Mouse (Mus musculus) neural tube, embryonic 14.5 days (tissue): ENCODE results near the gene Abraxas2. TPM values are rescaled to one million over a fixed set of nuclear protein-coding genes. Genes with fewer than 3 reads are reported as not detected.

Experiments used
- ATAC-seq: fragments of 200-750 bp; cut with Nextera tagmentation; 2 replicates; pipeline ENCODE4 v1.8.0; 2017; ENCODE audit warnings: low read depth, mild to moderate bottlenecking, moderate TSS enrichment, moderate library complexity
- H3K27ac ChIP-seq: fragments of 300-500 bp; sonication (generic); 2 replicates; pipeline ENCODE4 v1.5.1; 2014; ENCODE audit warnings: low read depth, mild to moderate bottlenecking, control low read depth, low read length, moderate library complexity, mixed read lengths
- H3K27me3 ChIP-seq: fragments of 300-500 bp; sonication (generic); 2 replicates; pipeline ENCODE4 v1.6.1; 2014; ENCODE audit warnings: low read length; ENCODE audit not compliant: control insufficient read depth, insufficient read depth
- H3K36me3 ChIP-seq: fragments of 300-500 bp; sonication (generic); 2 replicates; pipeline ENCODE4 v1.6.1; 2014; ENCODE audit warnings: low read length, mixed read lengths; ENCODE audit not compliant: control insufficient read depth, insufficient read depth
- H3K4me1 ChIP-seq: fragments of 300-500 bp; sonication (generic); 2 replicates; pipeline ENCODE4 v1.6.1; 2014; ENCODE audit warnings: low read length; ENCODE audit not compliant: control insufficient read depth, insufficient read depth
- H3K4me2 ChIP-seq: fragments of 300-500 bp; sonication (generic); 2 replicates; pipeline ENCODE4 v1.6.1; 2014; ENCODE audit warnings: mild to moderate bottlenecking, low read depth, low read length, control low read depth
- H3K4me3 ChIP-seq: fragments of 300-500 bp; sonication (generic); 2 replicates; pipeline ENCODE4 v1.5.1; 2014; ENCODE audit warnings: low read depth, low read length, control low read depth, mixed read lengths
- H3K9ac ChIP-seq: fragments of 300-500 bp; sonication (generic); replicated peaks from 2 replicates; pipeline ENCODE4 v1.6.1; 2014; ENCODE audit warnings: low read depth, mild to moderate bottlenecking, control low read depth, low read length, mixed read lengths
- H3K9me3 ChIP-seq: fragments of 300-500 bp; sonication (generic); 2 replicates; pipeline ENCODE4 v1.6.1; 2016; ENCODE audit warnings: low read length; ENCODE audit not compliant: control insufficient read depth
- WGBS: fragments of 180-500 bp; shearing (Covaris S2); extraction: QIAGEN DNeasy Blood & Tissue Kit; methylation state at CpG from one replicate; pipeline ENCODE4 v1.1.7; 2014; 5-methylcytosine and 5-hydroxymethylcytosine counted together
- polyA plus RNA-seq: library from polyadenylated mRNA; unstranded; fragments of >200 nt; fragmentation: Nextera tagmentation; extraction: Ambion mirVana; gene quantifications from 2 replicates; pipeline ENCODE4 v1.2.1, GENCODE M21; 2014

The Abraxas2 gene
- polyA plus RNA-seq, 1 experiment from 2014 or later, result 42.2 TPM

DNA sequence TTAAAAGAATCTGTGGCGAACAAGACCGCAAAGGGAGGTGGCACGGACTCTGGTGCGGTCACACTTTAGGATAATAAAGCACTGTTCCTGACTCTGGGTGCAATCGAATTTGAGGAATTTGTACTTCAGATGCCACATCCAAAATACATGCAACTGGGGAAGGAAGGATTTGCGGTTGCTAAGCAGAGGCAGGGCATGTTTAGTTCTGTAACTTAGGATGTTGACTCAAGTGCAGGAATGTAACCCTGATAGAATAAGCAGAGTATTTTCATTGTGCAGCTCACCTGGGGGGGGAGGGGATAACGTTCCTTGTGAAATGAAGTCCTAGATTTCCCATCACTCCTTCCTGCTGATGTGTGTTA is 45.0 kb upstream of the Abraxas2 start:
- no peaks in the 10 kb centered on the region for H3K9me3 ChIP-seq
- peak overlapping the region; percentile 80; the same call in 1 of the 2 replicates for H3K27ac ChIP-seq
- peaks cover 15% of the 10 kb centered on the region for H3K4me1 ChIP-seq
- H3K4me2 ChIP-seq, result peak overlapping the region; percentile 92
- no peak for ATAC-seq
- no peaks in the 10 kb centered on the region for H3K36me3 ChIP-seq
- no peaks in the 10 kb centered on the region for H3K27me3 ChIP-seq
- H3K4me3 ChIP-seq, result peak overlapping the region; percentile 65
- H3K9ac ChIP-seq, result peak overlapping the region; percentile 76
- 2% methylated on average over 7 of the region's 7 CpGs for WGBS

DNA sequence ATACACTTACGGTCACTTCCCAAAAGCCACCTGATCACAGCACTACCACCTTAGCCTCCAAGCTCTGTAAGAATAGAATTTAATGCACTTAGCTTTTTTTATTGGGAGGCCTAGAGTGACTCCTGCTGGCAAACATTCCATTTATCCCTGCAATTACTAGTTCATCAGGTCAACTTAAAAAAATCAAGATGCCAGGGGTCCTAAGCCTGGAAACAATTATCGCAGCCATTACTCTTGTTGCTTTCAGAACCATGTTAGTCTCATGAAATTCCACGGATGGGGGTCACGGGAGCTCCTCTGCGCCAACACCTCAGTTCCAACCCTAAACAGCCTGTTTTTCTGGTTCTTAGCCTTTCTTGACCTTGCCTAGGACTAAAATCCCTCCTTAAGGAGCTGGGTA is 43.9 kb upstream of the Abraxas2 start:
- Histone ChIP-seq H3K9ac (no peak overlapping the region), H3K27ac (no peak overlapping the region), H3K4me2 (no peak overlapping the region), H3K27me3 (no peaks in the 10 kb centered on the region), H3K4me1 (peaks cover 11% of the 10 kb centered on the region), H3K4me3 (no peak overlapping the region), H3K9me3 (no peaks in the 10 kb centered on the region), H3K36me3 (no peaks in the 10 kb centered on the region)
- 61% methylated on average over 5 of the region's 5 CpGs for WGBS
- no peak for ATAC-seq

DNA sequence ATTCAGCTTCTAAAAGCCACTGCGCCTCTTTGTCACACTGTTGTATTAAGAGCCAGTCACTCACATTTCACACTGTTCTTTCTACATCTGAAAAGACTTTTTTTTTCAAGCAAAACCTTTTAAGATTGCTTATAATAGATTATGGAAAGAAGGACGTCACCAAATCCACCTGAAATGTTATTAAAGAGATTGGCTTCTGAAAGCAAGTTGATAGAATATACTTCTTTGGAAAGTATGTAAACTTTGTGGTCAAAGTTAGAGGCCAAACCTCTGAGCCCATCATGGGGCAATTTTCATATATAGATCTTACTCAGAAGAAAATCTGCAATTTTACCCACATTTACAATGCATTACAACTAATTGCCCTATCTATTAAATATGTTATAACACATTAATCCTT is 42.5 kb upstream of the Abraxas2 start:
- Histone ChIP-seq H3K36me3 (no peaks in the 10 kb centered on the region), H3K9ac (no peak overlapping the region), H3K9me3 (no peaks in the 10 kb centered on the region), H3K4me2 (no peak overlapping the region), H3K4me1 (peaks cover 5% of the 10 kb centered on the region), H3K27me3 (no peaks in the 10 kb centered on the region), H3K27ac (no peak overlapping the region), H3K4me3 (no peak overlapping the region)
- no peak for ATAC-seq
- 60% methylated on average over 2 of the region's 2 CpGs for WGBS

DNA sequence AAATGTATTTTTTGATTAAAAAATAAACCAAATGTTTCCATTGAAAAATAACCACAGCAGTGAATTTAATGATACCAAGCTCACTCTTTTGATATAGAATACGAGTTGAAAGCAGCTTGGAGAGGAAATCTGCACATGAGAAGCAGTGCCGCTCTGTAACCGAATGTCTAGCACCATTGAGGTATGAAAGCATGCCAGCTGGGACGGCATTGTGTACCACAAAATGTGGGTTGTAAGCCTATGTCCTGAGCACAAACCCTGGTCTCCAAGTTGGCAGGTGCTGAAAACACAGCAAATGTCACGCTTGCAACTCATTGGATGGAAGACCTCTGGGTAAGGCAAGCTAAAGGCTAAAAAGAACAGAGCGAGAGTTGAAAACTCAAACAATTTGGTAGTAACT is 42.0 kb upstream of the Abraxas2 start:
- Histone ChIP-seq H3K4me2 (no peak overlapping the region), H3K4me1 (peaks cover 5% of the 10 kb centered on the region), H3K27ac (no peak overlapping the region), H3K9me3 (no peaks in the 10 kb centered on the region), H3K4me3 (no peak overlapping the region), H3K27me3 (no peaks in the 10 kb centered on the region), H3K9ac (no peak overlapping the region), H3K36me3 (no peaks in the 10 kb centered on the region)
- no peak for ATAC-seq
- 62% methylated on average over 6 of the region's 6 CpGs for WGBS

DNA sequence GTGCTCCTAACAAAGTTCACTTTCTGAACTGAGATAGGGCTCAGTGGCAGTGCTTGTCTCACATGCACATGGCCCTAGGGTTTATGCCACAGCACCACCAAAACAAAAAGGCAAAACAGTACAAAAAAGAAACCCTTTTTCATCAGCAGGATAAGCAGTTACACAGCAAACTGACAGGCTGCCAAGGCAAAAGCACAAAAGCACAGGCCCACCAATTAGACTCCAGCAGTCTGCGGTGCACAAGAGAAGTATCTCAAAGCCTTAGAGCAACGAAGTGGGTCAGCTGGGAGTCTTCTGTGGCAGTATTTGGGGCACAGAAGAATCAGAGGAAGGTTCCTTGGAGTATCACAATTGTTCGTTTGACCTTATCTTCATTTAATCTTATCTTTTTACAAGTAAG is 38.3 kb upstream of the Abraxas2 start:
- Histone ChIP-seq H3K4me2 (no peak overlapping the region), H3K27ac (no peak overlapping the region), H3K27me3 (no peaks in the 10 kb centered on the region), H3K4me3 (no peak overlapping the region), H3K36me3 (0 out of 2 replicates have a peak, but pooled peaks cover 5% of the 10 kb centered on the region), H3K4me1 (no peaks in the 10 kb centered on the region), H3K9ac (no peak overlapping the region), H3K9me3 (no peaks in the 10 kb centered on the region)
- no peak for ATAC-seq
- 65% methylated on average over 3 of the region's 3 CpGs for WGBS

DNA sequence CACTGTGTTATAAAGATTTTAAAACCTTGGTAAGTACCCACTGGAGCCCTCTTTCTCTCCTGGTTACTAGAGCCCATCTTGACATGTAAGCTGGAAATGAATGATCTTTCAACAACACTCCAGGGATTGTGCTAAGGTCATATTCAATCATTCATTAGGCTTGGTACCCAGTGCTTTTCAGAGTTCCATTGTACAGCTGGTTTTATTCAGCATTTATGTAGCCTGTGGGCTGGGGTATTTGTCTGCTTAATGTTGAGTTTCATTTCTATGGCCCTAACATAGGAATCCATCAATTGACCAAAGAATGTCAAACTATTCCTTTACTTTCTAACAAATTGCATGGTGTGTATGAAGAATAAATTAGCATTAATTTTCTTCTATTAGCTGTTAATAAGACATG is 35.2 kb upstream of the Abraxas2 start:
- Histone ChIP-seq H3K4me2 (no peak overlapping the region), H3K27ac (no peak overlapping the region), H3K9ac (no peak overlapping the region), H3K27me3 (no peaks in the 10 kb centered on the region), H3K4me3 (no peak overlapping the region), H3K9me3 (no peaks in the 10 kb centered on the region), H3K36me3 (peaks cover 20% of the 10 kb centered on the region; the same call in 1 of the 2 replicates), H3K4me1 (no peaks in the 10 kb centered on the region)
- no peak for ATAC-seq

DNA sequence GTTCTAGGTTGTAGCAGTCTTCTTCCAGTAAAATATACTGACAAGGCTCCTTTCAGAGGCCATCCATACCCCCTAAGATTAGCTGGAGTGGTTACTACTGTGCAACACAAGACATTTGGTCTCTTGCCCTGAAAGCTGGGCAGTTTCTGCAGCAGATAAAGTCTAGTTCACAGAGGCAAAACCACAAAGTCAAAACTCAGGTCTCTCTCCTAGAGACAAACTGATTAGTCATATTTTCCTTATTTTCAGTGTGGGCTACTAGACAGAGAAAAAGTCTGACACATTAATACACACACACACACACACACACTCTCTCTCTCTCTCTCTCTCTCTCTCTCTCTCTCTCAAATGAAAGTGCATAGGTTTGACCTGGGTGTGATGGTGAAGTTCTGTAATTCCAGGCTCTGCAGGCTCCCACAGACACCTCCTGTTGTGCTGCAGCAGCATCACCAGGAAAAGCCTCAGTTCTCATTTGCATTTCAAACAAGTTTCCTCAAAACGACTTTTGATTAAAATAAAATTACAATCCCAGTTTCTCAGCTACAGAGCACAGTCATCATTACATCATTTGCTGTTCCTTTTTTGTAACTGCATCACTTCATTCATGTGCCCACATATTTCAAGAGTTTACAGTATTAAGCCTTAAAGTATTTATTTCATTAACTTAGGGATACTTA is 34.5 kb upstream of the Abraxas2 start:
- no peak overlapping the region for H3K4me2 ChIP-seq
- peaks cover 20% of the 10 kb centered on the region; the same call in 1 of the 2 replicates for H3K36me3 ChIP-seq
- H3K9ac ChIP-seq, result no peak overlapping the region
- no peak overlapping the region for H3K4me3 ChIP-seq
- H3K27ac ChIP-seq, result no peak overlapping the region
- ATAC-seq, result no peak
- no peaks in the 10 kb centered on the region for H3K4me1 ChIP-seq
- H3K9me3 ChIP-seq, result no peaks in the 10 kb centered on the region
- WGBS, result 21% methylated on average over 1 of the region's 1 CpGs
- H3K27me3 ChIP-seq, result no peaks in the 10 kb centered on the region

DNA sequence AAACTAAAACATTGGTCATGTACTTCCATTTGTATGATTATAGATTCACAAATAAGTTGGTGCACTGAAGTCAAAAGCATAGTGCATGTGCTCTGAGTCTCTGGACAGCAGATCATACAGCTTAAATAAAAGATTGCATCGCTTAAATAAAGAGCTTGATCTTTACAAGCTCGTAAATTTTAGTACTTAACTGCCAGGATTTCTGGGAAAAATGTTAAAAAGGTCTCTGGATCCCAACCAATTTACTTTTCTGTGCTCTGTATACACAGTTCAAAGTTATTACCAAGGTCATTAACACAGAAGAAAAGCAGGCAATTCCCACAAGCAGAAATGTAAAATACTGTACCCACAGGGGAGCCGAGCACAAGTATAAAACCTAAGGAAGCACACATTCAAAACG is 28.1 kb upstream of the Abraxas2 start:
- Histone ChIP-seq H3K4me2 (no peak overlapping the region), H3K4me3 (no peak overlapping the region), H3K27ac (no peak overlapping the region), H3K9ac (no peak overlapping the region), H3K4me1 (no peaks in the 10 kb centered on the region), H3K9me3 (no peaks in the 10 kb centered on the region), H3K27me3 (no peaks in the 10 kb centered on the region), H3K36me3 (peaks cover 23% of the 10 kb centered on the region; the same call in 1 of the 2 replicates)
- 54% methylated on average over 4 of the region's 4 CpGs for WGBS
- no peak for ATAC-seq

DNA sequence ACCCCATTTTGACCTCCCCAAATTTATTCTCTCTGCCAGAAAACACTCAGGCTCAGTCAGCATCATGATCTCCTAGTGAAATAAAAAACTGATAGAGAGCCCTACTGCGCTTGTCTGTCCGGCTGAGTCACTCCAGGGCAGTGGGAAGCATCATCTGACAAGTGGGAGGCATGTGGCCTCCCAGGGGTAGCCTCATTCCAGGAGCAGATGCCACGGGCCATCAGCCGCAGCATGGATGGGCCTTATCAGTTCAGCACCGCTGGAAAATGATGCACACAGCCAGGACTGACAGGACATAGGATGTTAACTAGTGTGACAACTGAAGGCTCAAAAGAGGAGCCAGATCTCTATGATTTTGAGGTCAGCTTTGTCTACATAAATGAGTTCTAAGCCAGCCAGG is 17.7 kb upstream of the Abraxas2 start:
- no peak overlapping the region for H3K4me3 ChIP-seq
- WGBS, result 82% methylated on average over 5 of the region's 5 CpGs
- H3K27ac ChIP-seq, result no peak overlapping the region
- H3K4me2 ChIP-seq, result no peak overlapping the region
- H3K27me3 ChIP-seq, result no peaks in the 10 kb centered on the region
- peaks cover 13% of the 10 kb centered on the region; the same call in 1 of the 2 replicates for H3K36me3 ChIP-seq
- no peaks in the 10 kb centered on the region for H3K9me3 ChIP-seq
- H3K4me1 ChIP-seq, result no peaks in the 10 kb centered on the region
- ATAC-seq, result no peak
- no peak overlapping the region for H3K9ac ChIP-seq
